Mouse (Mus musculus) heart, adult 2 months (tissue): ENCODE results near the gene Hs3st5. TPM values are rescaled to one million over a fixed set of nuclear protein-coding genes. Genes with fewer than 3 reads are reported as not detected.
A peak's percentile ranks its signal among the peaks of the same experiment; 100 is the strongest.

Source experiments
- DNase-seq, 2 experiments: peaks; one replicate each; pipeline ENCODE4 v3.0.0; 2021
- H3K27ac ChIP-seq: fragments of 200-600 bp; 2 replicates; pipeline ENCODE4 v1.8.1; 2022
- H3K27me3 ChIP-seq: fragments of 200-500 bp; 2 replicates; pipeline ENCODE4 v1.6.1; 2012; ENCODE audit warnings: mild to moderate bottlenecking, low read length, inconsistent platforms, mixed read lengths; ENCODE audit not compliant: control insufficient read depth, insufficient read depth
- H3K36me3 ChIP-seq: fragments of 200-500 bp; 2 replicates; pipeline ENCODE4 v1.6.1; 2012; ENCODE audit warnings: low read length, inconsistent platforms; ENCODE audit not compliant: control insufficient read depth, insufficient read depth
- H3K4me1 ChIP-seq: fragments of 200-500 bp; 2 replicates; pipeline ENCODE4 v1.6.1; 2011; ENCODE audit warnings: low read length; ENCODE audit not compliant: control insufficient read depth, insufficient read depth
- H3K4me3 ChIP-seq: fragments of 200-600 bp; 2 replicates; pipeline ENCODE4 v1.8.1; 2022
- H3K79me2 ChIP-seq: fragments of 200-500 bp; replicated peaks from 2 replicates; pipeline ENCODE4 v1.6.1; 2012; ENCODE audit warnings: mild to moderate bottlenecking, inconsistent platforms, low read length, moderate library complexity, mixed read lengths; ENCODE audit not compliant: control insufficient read depth, insufficient read depth
- H3K9ac ChIP-seq: fragments of 200-500 bp; 2 replicates; pipeline ENCODE4 v1.6.1; 2012; ENCODE audit warnings: low read depth, mild to moderate bottlenecking, control low read depth, inconsistent platforms, low read length, mixed read lengths
- CTCF ChIP-seq: fragments of 200-600 bp; IDR thresholded peaks from 2 replicates; pipeline ENCODE4 v1.8.1; 2022; ENCODE audit warnings: antibody characterized with exemption, mild to moderate bottlenecking, moderate library complexity
- EP300 ChIP-seq: fragments of 200-500 bp; IDR thresholded peaks from 2 replicates; pipeline ENCODE4 v1.6.1; 2011; ENCODE audit warnings: low read depth, low read length, control low read depth; ENCODE audit not compliant: insufficient read depth
- POLR2A ChIP-seq: fragments of 200-500 bp; IDR thresholded peaks from 2 replicates; pipeline ENCODE4 v1.6.1; 2011; ENCODE audit warnings: mild to moderate bottlenecking, low read depth, low read length, control low read depth; ENCODE audit not compliant: insufficient read depth
- WGBS: fragments of 180-500 bp; shearing (Covaris S2); methylation state at CpG from one replicate; pipeline ENCODE4 v1.1.7; 2018; 5-methylcytosine and 5-hydroxymethylcytosine counted together
- intact Hi-C: fragments of 180-260 bp; cut with DNase I; formaldehyde crosslinking; loops from one replicate; pipeline ENCODE4 v1.15.1; 2025
- long read RNA-seq: library from polyadenylated mRNA; stranded (forward); transcript quantifications from one replicate; pipeline ENCODE4 v2.0.0, GENCODE M21; 2021
- polyA plus RNA-seq: library from polyadenylated mRNA; depleted of rRNA; stranded (reverse); fragments of >200 nt; gene quantifications from 2 replicates; pipeline ENCODE4 v1.2.3, GENCODE M21; 2012; rRNA removed
- total RNA-seq, 2 experiments: library from RNA; stranded (reverse); gene quantifications; 2 replicates each; pipeline ENCODE4 v1.2.3; 2021

Hs3st5 gene
- total RNA-seq: 1 to 10 TPM; 2.4 to 4.7 TPM
- 0.49 and 1.4 TPM in 2 replicates for polyA plus RNA-seq
- long read RNA-seq, partial matches to known transcripts: 4 of 4 reads
- long read RNA-seq, other reads (novel, unspliced or antisense): 0 of 4 reads

DNA sequence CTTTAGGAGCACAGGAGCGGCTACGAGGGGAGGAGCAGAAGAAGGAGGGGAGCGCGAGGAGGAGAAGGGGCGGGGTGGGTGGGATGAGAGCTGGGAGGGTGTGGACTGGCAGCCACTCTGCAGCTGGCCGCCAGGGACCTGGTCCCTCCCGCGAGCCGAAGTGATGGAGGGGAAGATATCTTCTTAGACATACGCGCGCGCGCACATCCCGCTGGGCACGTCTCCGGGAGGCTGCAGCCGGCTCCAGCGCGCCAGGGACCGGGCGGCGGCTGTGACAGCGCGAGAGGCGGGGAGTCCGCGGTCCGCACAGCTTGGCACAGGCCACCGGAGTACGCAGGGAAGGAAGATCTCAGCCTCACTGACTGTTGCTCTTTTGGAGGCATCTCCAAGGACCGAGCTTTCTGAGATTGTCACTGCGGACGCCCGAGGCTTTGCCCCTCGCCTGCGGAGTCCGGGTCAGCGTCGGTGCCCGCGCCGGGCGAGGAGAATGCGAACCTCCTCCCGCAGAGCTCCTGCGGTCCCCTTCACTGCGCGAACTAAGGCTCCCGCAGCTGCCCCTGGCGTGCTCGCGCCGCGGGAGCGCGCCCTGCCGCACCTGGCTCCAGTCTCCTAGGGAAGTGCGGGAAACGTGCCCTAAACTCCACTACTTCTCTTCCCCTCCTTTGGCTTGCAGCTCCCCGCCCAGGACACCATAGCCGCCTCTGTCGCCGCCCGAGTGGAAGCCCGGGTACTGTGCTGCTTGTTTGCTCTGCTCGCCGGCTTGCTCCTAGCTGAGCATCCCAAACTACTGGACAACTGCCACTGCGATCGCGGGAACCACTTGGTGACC, at the start of gene Hs3st5:
Hs3st5 (plus strand) TSS at position 88 of the 829 bp plus-strand sequence.
- DNase-seq: peak in 1 of 2 experiments; percentile 19
- WGBS: under 1% methylated on average over 69 of the region's 71 CpGs
- peak within 1 kb of the TSS; percentile 36 for H3K4me3 ChIP-seq

DNA sequence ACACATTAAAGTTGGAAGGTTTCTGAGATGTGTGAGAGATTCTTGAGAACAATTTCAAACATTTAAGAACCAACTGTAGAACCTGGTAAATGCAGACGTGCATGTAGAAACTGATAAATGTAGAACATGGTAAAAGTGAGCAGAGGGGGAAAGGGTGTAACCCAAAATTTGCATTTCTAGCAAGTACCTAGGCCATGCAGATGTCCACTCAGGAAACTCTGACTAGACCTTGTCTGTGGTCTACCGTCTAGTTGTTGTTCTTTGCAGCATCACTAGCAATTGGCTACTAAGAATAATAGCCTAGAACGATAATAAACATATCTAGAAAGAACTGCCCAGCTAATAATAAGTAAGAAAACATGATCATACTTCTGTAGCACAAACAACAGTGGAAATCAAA, 38.0 kb upstream of the Hs3st5 start:
- no peak for TF ChIP-seq EP300
- no peak for TF ChIP-seq POLR2A
- no peak for TF ChIP-seq CTCF
- Histone ChIP-seq H3K4me1 (no peaks in the 10 kb centered on the region), H3K4me3 (no peak overlapping the region), H3K36me3 (no peaks in the 10 kb centered on the region), H3K79me2 (no peaks in the 10 kb centered on the region), H3K9ac (no peak overlapping the region), H3K27me3 (no peaks in the 10 kb centered on the region), H3K27ac (no peak overlapping the region)
- no peak for DNase-seq
- intact Hi-C loops: no loop called here
- WGBS: 83% methylated on average over 3 of the region's 3 CpGs

More for the DNA sequence above, at the start of gene Hs3st5:
- Histone ChIP-seq H3K9ac (no peak within 1 kb of the TSS), H3K36me3 (no peaks in the 10 kb centered on the region), H3K4me1 (no peaks in the 10 kb centered on the region), H3K79me2 (no peaks in the 10 kb centered on the region), H3K27ac (no peak within 1 kb of the TSS), H3K27me3 (peaks cover 8% of the 10 kb centered on the region)
- intact Hi-C loops: no loop called here
- no peak for TF ChIP-seq CTCF
- no peak for TF ChIP-seq EP300
- TF ChIP-seq POLR2A: no peak

DNA sequence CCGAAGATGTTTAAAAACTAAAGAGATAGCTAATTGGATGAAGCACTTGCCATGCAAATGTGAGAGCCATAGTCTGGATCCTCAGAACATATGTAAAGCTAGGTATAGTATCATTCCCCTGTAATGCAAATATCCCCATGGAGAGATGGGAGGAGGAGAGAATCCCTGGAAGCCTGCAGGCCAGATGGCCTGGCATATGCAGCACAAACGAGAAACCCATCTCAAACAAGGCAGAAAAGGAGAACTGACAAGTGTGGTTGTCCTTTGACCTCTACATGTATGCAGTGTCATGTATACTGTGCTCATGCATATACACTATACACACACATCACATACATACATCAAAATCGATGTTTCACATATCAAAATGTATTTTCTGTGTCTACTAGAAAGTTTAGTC, 35.5 kb upstream of the Hs3st5 start:
- intact Hi-C loops: no loop called here
- Histone ChIP-seq H3K79me2 (no peaks in the 10 kb centered on the region), H3K4me3 (no peak overlapping the region), H3K9ac (no peak overlapping the region), H3K27ac (no peak overlapping the region), H3K27me3 (no peaks in the 10 kb centered on the region), H3K4me1 (no peaks in the 10 kb centered on the region), H3K36me3 (no peaks in the 10 kb centered on the region)
- no peak for DNase-seq
- 54% methylated on average over 3 of the region's 3 CpGs for WGBS
- no peak for TF ChIP-seq CTCF
- no peak for TF ChIP-seq POLR2A
- no peak for TF ChIP-seq EP300

DNA sequence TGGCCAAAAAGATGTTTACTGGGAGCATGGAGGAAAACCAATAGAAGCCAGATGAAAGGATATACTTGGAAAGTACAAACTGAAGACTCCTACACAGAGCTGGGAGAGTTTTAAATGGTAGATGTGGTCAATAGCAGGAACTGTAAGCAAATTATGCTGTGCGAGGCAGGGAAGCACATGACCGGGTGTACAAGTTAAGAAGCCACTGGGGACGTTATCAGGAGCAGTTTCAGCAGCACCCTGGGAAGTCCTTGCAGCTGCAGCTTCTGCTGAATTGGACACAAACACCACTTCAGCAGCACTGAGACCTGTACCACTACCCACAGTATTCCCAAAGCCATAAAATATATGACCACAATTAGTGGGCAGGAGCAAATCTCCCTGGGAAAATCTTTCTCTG, 31.8 kb upstream of the Hs3st5 start:
- no peak overlapping the region for H3K9ac ChIP-seq
- H3K79me2 ChIP-seq: no peaks in the 10 kb centered on the region
- no peak overlapping the region for H3K4me3 ChIP-seq
- H3K27ac ChIP-seq: no peak overlapping the region
- intact Hi-C loops: no loop called here
- no peaks in the 10 kb centered on the region for H3K36me3 ChIP-seq
- TF ChIP-seq POLR2A: no peak
- TF ChIP-seq EP300: no peak
- no peak for TF ChIP-seq CTCF
- DNase-seq: no peak
- no peaks in the 10 kb centered on the region for H3K4me1 ChIP-seq
- WGBS: 57% methylated on average over 3 of the region's 3 CpGs
- no peaks in the 10 kb centered on the region for H3K27me3 ChIP-seq

DNA sequence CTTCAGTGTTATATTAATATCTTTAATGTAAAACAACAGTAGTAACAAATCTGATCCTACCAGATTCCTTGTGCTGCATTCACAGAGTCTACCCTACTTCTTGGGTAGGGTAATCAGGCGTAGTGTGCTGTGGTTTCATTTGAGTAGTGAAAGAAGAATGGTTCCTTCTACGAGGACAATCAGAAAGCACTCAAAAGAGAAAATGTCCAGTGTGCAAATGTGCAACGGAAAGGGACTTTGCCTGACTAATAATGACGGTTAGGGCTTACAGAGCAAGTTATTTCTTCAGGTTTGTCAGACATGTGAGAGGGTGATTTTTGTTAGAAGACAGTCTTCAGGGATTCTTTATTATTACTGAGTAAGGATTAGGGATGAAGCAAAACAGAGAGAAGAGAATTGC, 29.1 kb upstream of the Hs3st5 start:
- TF ChIP-seq EP300 (no peak), POLR2A (no peak), CTCF (no peak)
- no peak overlapping the region for H3K9ac ChIP-seq
- no peaks in the 10 kb centered on the region for H3K27me3 ChIP-seq
- no peaks in the 10 kb centered on the region for H3K4me1 ChIP-seq
- H3K79me2 ChIP-seq: no peaks in the 10 kb centered on the region
- DNase-seq: no peak
- no peak overlapping the region for H3K27ac ChIP-seq
- WGBS: 81% methylated on average over 4 of the region's 4 CpGs
- intact Hi-C loops: no loop called here
- H3K4me3 ChIP-seq: no peak overlapping the region
- no peaks in the 10 kb centered on the region for H3K36me3 ChIP-seq

DNA sequence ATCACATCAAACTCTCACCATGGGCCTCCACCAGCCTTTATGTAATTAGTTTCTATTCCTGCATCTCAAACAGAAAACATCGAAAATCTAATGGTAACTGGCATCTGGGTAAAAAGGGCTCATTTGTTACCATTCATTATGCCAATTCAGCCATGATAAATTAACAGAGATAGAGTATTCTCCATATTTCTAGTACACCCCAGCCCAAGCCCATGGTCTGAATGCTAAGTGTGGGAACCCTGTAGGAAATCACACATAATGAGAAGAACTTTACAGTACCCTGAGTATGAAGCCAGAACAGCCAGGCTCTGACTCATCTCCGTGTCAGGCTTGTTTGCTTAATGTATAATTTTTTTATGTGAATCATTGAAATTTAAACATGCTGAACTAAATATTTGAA, 23.3 kb upstream of the Hs3st5 start:
- no peak overlapping the region for H3K27ac ChIP-seq
- intact Hi-C loops: no loop called here
- TF ChIP-seq POLR2A (no peak), CTCF (no peak), EP300 (no peak)
- H3K27me3 ChIP-seq: no peaks in the 10 kb centered on the region
- H3K36me3 ChIP-seq: no peaks in the 10 kb centered on the region
- H3K4me3 ChIP-seq: no peak overlapping the region
- H3K9ac ChIP-seq: no peak overlapping the region
- no peaks in the 10 kb centered on the region for H3K4me1 ChIP-seq
- H3K79me2 ChIP-seq: no peaks in the 10 kb centered on the region
- no peak for DNase-seq
- WGBS: 65% methylated on average over 2 of the region's 2 CpGs
